Mouse (Mus musculus) kidney, embryonic 16.5 days (tissue): ENCODE data around the gene Tm9sf4. TPM values are rescaled to one million over a fixed set of nuclear protein-coding genes. Genes with fewer than 3 reads are reported as not detected.
A peak's percentile ranks its signal among the peaks of the same experiment; 100 is the strongest.

Experiments
- ATAC-seq: fragments of 200-750 bp; cut with Nextera tagmentation; 2 replicates; pipeline ENCODE4 v1.8.0; 2017; ENCODE audit warnings: moderate TSS enrichment; ENCODE audit not compliant: low FRiP score, low TSS enrichment
- H3K27ac ChIP-seq: fragments of 300-500 bp; sonication (generic); 2 replicates; pipeline ENCODE4 v1.5.1; 2014; ENCODE audit warnings: low read length
- H3K27me3 ChIP-seq: fragments of 300-500 bp; sonication (generic); 2 replicates; pipeline ENCODE4 v1.6.1; 2014; ENCODE audit warnings: low read length, control low read depth, mixed read lengths; ENCODE audit not compliant: insufficient read depth
- H3K36me3 ChIP-seq: fragments of 300-500 bp; sonication (generic); 2 replicates; pipeline ENCODE4 v1.6.1; 2014; ENCODE audit warnings: low read length, control low read depth, mixed read lengths; ENCODE audit not compliant: insufficient read depth
- H3K4me1 ChIP-seq: fragments of 300-500 bp; sonication (generic); 2 replicates; pipeline ENCODE4 v1.6.1; 2014; ENCODE audit warnings: low read length, control low read depth, mixed read lengths; ENCODE audit not compliant: insufficient read depth
- H3K4me2 ChIP-seq: fragments of 300-500 bp; sonication (generic); replicated peaks from 2 replicates; pipeline ENCODE4 v1.6.1; 2014; ENCODE audit warnings: low read depth, low read length
- H3K4me3 ChIP-seq: fragments of 300-500 bp; sonication (generic); 2 replicates; pipeline ENCODE4 v1.5.1; 2014; ENCODE audit warnings: mild to moderate bottlenecking, low read length
- H3K9ac ChIP-seq: fragments of 300-500 bp; sonication (generic); replicated peaks from 2 replicates; pipeline ENCODE4 v1.6.1; 2014; ENCODE audit warnings: low read length
- H3K9me3 ChIP-seq: fragments of 300-500 bp; sonication (generic); 2 replicates; pipeline ENCODE4 v1.6.1; 2016; ENCODE audit warnings: low read length, control low read depth
- WGBS: fragments of 180-500 bp; shearing (Covaris S2); extraction: QIAGEN DNeasy Blood & Tissue Kit; methylation state at CpG from one replicate; pipeline ENCODE4 v1.1.7; 2014; 5-methylcytosine and 5-hydroxymethylcytosine counted together
- polyA plus RNA-seq: library from polyadenylated mRNA; unstranded; fragments of >200 nt; fragmentation: Nextera tagmentation; extraction: Ambion mirVana; gene quantifications from 2 replicates; pipeline ENCODE4 v1.2.1, GENCODE M21; 2015

The Tm9sf4 gene
- polyA plus RNA-seq, 1 experiment from 2014 or later, result 102 TPM

GRCm38 (mm10) chr2:153239860-153240480 is 78.9 kb downstream of the Tm9sf4 start:
- peak overlapping the region; percentile 93 for H3K4me3 ChIP-seq
- H3K9me3 ChIP-seq, result no peaks in the 10 kb centered on the region
- peak overlapping the region; percentile 68 for H3K4me2 ChIP-seq
- peak overlapping the region; percentile 92 for H3K9ac ChIP-seq
- H3K4me1 ChIP-seq, result peaks cover 37% of the 10 kb centered on the region
- WGBS, result 2% methylated on average over 19 of the region's 22 CpGs
- no peak for ATAC-seq
- H3K27me3 ChIP-seq, result no peaks in the 10 kb centered on the region
- peaks cover 10% of the 10 kb centered on the region; the same call in 1 of the 2 replicates for H3K36me3 ChIP-seq
- H3K27ac ChIP-seq, result peak overlapping the region; percentile 88

GRCm38 (mm10) chr2:153240701-153241235 is 79.7 kb downstream of the Tm9sf4 start:
- peak overlapping the region; percentile 93 for H3K4me3 ChIP-seq
- H3K4me2 ChIP-seq, result peak overlapping the region; percentile 68
- H3K9me3 ChIP-seq, result no peaks in the 10 kb centered on the region
- peak; percentile 17 for ATAC-seq
- no peaks in the 10 kb centered on the region for H3K27me3 ChIP-seq
- WGBS, result under 1% methylated on average over 28 of the region's 33 CpGs
- H3K9ac ChIP-seq, result peak overlapping the region; percentile 92
- peak overlapping the region; percentile 88 for H3K27ac ChIP-seq
- H3K36me3 ChIP-seq, result peaks cover 4% of the 10 kb centered on the region; the same call in 1 of the 2 replicates
- H3K4me1 ChIP-seq, result peaks cover 37% of the 10 kb centered on the region

GRCm38 (mm10) chr2:153241250-153242014 is 80.3 kb downstream of the Tm9sf4 start, which contains the start of the genes Plagl2 and Pofut1:
TSS of gene Plagl2 (minus strand) at chr2:153241426.
TSS of gene Pofut1 (plus strand) at chr2:153241533.
- H3K9me3 ChIP-seq, result no peaks in the 10 kb centered on the region
- WGBS, result 0% methylated on average over 55 of the region's 72 CpGs
- peak; percentile 97 for ATAC-seq
- no peaks in the 10 kb centered on the region for H3K27me3 ChIP-seq
- H3K36me3 ChIP-seq, result peaks cover 6% of the 10 kb centered on the region
- H3K27ac ChIP-seq, result peak within 1 kb of the TSS; percentile 89
- peaks cover 37% of the 10 kb centered on the region for H3K4me1 ChIP-seq
- H3K4me2 ChIP-seq, result peak within 1 kb of the TSS; percentile 68
- peak within 1 kb of the TSS; percentile 92 for H3K9ac ChIP-seq
- H3K4me3 ChIP-seq, result peak within 1 kb of the TSS; percentile 93

- no peak for ATAC-seq
- 56% methylated on average over 6 of the region's 6 CpGs for WGBS
These were observed 81.1 kb downstream of the Tm9sf4 start for GRCm38 (mm10) chr2:153242156-153242555.

GRCm38 (mm10) chr2:153249751-153250150 is 88.6 kb downstream of the Tm9sf4 start:
- Histone ChIP-seq H3K9me3 (no peaks in the 10 kb centered on the region), H3K4me3 (no peak overlapping the region), H3K4me1 (no peaks in the 10 kb centered on the region), H3K27ac (no peak overlapping the region), H3K9ac (no peak overlapping the region), H3K4me2 (no peak overlapping the region), H3K36me3 (peaks cover 28% of the 10 kb centered on the region), H3K27me3 (no peaks in the 10 kb centered on the region)
- WGBS, result 91% methylated on average over 5 of the region's 5 CpGs
- ATAC-seq, result no peak

More at GRCm38 (mm10) chr2:153242156-153242555, 81.1 kb downstream of the Tm9sf4 start:
- no peaks in the 10 kb centered on the region for H3K27me3 ChIP-seq
- H3K4me3 ChIP-seq, result peak overlapping the region; percentile 93
- H3K36me3 ChIP-seq, result peaks cover 6% of the 10 kb centered on the region
- peaks cover 35% of the 10 kb centered on the region for H3K4me1 ChIP-seq
- H3K27ac ChIP-seq, result no peak overlapping the region
- no peaks in the 10 kb centered on the region for H3K9me3 ChIP-seq
- peak overlapping the region; percentile 68 for H3K4me2 ChIP-seq
- peak overlapping the region; percentile 92 for H3K9ac ChIP-seq

GRCm38 (mm10) chr2:153256604-153257003 is 95.5 kb downstream of the Tm9sf4 start:
- H3K27me3 ChIP-seq, result no peaks in the 10 kb centered on the region
- no peak overlapping the region for H3K27ac ChIP-seq
- H3K9me3 ChIP-seq, result no peaks in the 10 kb centered on the region
- no peak overlapping the region for H3K4me3 ChIP-seq
- no peak overlapping the region for H3K9ac ChIP-seq
- no peaks in the 10 kb centered on the region for H3K4me1 ChIP-seq
- H3K36me3 ChIP-seq, result peaks cover 17% of the 10 kb centered on the region
- H3K4me2 ChIP-seq, result no peak overlapping the region
- ATAC-seq, result no peak
- 96% methylated on average over 2 of the region's 2 CpGs for WGBS

GRCm38 (mm10) chr2:153259030-153259863 is 98.1 kb downstream of the Tm9sf4 start:
- no peak for ATAC-seq
- 57% methylated on average over 12 of the region's 12 CpGs for WGBS
- Histone ChIP-seq H3K36me3 (peaks cover 19% of the 10 kb centered on the region), H3K4me1 (no peaks in the 10 kb centered on the region), H3K9ac (no peak overlapping the region), H3K4me2 (no peak overlapping the region), H3K27me3 (no peaks in the 10 kb centered on the region), H3K27ac (peak overlapping the region; percentile 29; the same call in 1 of the 2 replicates), H3K9me3 (no peaks in the 10 kb centered on the region), H3K4me3 (no peak overlapping the region)
